Mouse (Mus musculus) gastrocnemius, adult 2 months (tissue): ENCODE measurements around the gene Fam213a. TPM values are rescaled to one million over a fixed set of nuclear protein-coding genes. Genes with fewer than 3 reads are reported as not detected.
"Not testable (repeated sequence)": the region's sequence is repeated elsewhere in the genome, so short reads cannot be mapped to it uniquely, and the experiment has no call there.

Source experiments
- DNase-seq: peaks from one replicate; pipeline ENCODE4 v3.0.0; 2022
- H3K27ac ChIP-seq: fragments of 200-600 bp; 2 replicates; pipeline ENCODE4 v1.8.1; 2022; ENCODE audit warnings: mild to moderate bottlenecking
- H3K4me3 ChIP-seq: fragments of 200-600 bp; 2 replicates; pipeline ENCODE4 v1.8.1; 2022; ENCODE audit warnings: mild to moderate bottlenecking, moderate library complexity
- CTCF ChIP-seq: fragments of 200-600 bp; IDR thresholded peaks from 2 replicates; pipeline ENCODE4 v1.8.1; 2022; ENCODE audit warnings: antibody characterized with exemption, mild to moderate bottlenecking, moderate library complexity
- intact Hi-C: fragments of 180-260 bp; cut with DNase I; formaldehyde crosslinking; loops from one replicate; pipeline ENCODE4 v1.15.1; 2025
- long read RNA-seq, 2 experiments: library from polyadenylated mRNA; stranded (forward); transcript quantifications; one replicate each; pipeline ENCODE4 v2.0.0; 2021
- total RNA-seq, 2 experiments: library from RNA; stranded (reverse); gene quantifications; 2 replicates each; pipeline ENCODE4 v1.2.3; 2021

Gene Fam213a
- total RNA-seq = 10 to 100 TPM; 21.9 to 28.6 TPM
- long read RNA-seq, experiment 1, transcript Fam213a-201 (6 exons, 1,537 nt) = major isoform, 15 of 35 reads
- long read RNA-seq, experiment 1, transcript Fam213a-202 (6 exons, 1,567 nt) = minor isoform, 13 of 35 reads
- long read RNA-seq, experiment 1, partial matches to known transcripts = 0 of 35 reads
- long read RNA-seq, experiment 1, other reads (novel, unspliced or antisense) = 7 of 35 reads
- long read RNA-seq, experiment 2, transcript Fam213a-201 (6 exons, 1,537 nt) = major isoform, 23 of 37 reads
- long read RNA-seq, experiment 2, transcript Fam213a-202 (6 exons, 1,567 nt) = minor isoform, 10 of 37 reads
- long read RNA-seq, experiment 2, partial matches to known transcripts = 0 of 37 reads
- long read RNA-seq, experiment 2, other reads (novel, unspliced or antisense) = 4 of 37 reads

- H3K4me3 ChIP-seq = peak within 1 kb of the TSS; percentile 83
- intact Hi-C loops = no loop called here
- peak within 1 kb of the TSS; percentile 91 for H3K27ac ChIP-seq
- no peak for TF ChIP-seq CTCF
- peak; percentile 93 for DNase-seq
Observed at GRCm38 (mm10) chr14:41013630-41014613, at the start of gene Fam213a. Fam213a (minus strand) TSS chr14:41013788.

DNA sequence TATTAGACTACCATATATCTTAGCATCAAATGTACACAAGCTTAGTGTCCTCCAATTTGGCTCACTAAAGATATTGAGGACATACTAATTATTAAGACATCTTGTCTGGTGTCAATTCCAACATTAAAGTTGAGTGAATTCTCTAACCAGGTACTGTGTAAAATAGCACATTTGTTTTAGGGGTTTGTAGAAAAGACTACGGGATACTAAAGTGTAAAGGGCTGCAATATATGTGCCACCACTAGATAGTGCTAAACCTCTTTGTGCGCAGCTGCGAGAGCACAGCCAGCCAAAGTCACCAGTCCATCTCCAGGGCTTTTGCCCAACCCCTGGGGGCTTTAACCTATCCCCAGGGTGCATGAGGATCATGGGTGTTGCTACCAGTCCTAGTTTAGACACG lies 39.6 kb upstream of the Fam213a start:
- DNase-seq, H3K4me3 ChIP-seq, H3K27ac ChIP-seq, intact Hi-C loops: not testable (repeated sequence)
- peak; percentile 23; the same call in 1 of the 2 replicates for TF ChIP-seq CTCF

- intact Hi-C loops = no loop called here
- no peak overlapping the region for H3K27ac ChIP-seq
- no peak overlapping the region for H3K4me3 ChIP-seq
- DNase-seq = no peak
- no peak; the same call in 1 of the 2 replicates for TF ChIP-seq CTCF
Observed at GRCm38 (mm10) chr14:41052481-41052880, 38.9 kb upstream of the Fam213a start.

GRCm38 (mm10) chr14:41050471-41050870 lies 36.9 kb upstream of the Fam213a start:
- TF ChIP-seq CTCF = no peak
- no peak for DNase-seq
- Histone ChIP-seq H3K27ac (no peak overlapping the region), H3K4me3 (no peak overlapping the region)
- intact Hi-C loops = no loop called here

DNA sequence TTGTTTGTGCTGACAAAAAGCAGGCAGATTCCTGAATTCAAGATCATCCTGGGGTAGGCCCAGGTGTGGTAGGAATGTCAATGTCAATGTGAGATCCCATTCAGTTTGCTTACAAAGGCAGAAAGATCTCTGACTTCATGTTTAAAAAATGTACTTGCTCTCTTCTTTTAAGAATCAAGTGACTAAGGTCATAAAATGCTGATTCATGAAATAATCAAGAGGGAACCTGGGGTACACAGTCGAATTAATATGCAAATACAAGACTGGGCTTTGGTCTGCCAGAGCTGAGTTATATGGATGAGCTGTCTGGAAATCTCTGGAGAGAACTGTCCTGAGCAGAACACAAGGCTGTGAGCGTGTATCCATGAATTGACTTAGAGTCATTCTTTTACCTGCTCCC lies 33.8 kb upstream of the Fam213a start:
- DNase-seq = no peak
- no peak for TF ChIP-seq CTCF
- Histone ChIP-seq H3K4me3 (no peak overlapping the region), H3K27ac (no peak overlapping the region)
- intact Hi-C loops = no loop called here

- Histone ChIP-seq H3K4me3 (no peak overlapping the region), H3K27ac (no peak overlapping the region)
- TF ChIP-seq CTCF = no peak; the same call in none of the 2 replicates
- intact Hi-C loops = loop anchor here (2.0 kb wide), 1 partner anchor 118 kb away; no protein-coding TSS in a partner anchor
- peak; percentile 49 for DNase-seq
Observed at GRCm38 (mm10) chr14:41035146-41035798, 21.7 kb upstream of the Fam213a start.

DNA sequence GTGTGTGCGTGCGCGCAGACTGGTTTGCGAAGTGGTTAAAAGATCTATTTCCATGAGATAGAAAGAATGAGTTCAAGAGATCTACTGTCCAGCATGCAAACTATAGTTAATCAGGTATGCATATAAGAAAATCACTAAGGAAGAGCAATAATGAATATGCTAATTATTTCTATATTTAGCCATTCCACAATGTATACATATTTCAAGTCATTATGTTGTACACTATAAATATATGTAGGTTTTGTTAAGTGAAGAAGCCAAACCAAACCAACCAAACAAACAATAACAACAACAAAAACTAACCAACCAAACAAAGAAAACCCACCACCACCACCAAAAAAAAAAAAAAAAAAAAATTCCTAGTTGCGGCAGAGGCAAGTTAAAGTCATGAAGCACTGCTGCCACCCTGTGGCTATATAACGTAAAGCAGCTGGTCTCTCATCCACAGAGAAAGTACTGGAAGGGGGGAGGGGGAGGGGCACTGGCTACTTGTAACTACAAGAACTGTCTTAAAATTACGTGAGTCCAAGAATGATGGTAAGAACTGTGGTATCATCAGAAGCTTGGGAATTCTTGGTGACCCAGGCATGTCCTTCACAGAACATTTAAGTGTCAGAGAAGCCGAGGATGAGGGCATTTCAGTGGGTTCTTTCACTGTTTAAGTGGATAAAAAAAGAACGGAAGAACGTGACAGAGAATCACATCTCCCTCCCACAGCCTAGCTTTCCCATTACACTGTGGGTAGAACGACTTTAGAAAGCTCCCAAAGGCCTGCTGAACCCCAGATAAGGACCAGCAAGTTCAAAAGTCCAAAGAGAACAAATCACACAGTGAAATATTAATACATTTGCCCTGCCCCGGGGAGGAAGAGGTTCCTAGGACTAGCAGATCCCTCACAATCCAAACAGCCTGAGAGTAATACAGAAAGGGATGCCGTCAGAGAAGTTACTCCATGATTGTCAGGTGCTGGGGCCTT lies 19.8 kb upstream of the Fam213a start:
- Histone ChIP-seq H3K4me3 (no peak overlapping the region), H3K27ac (no peak overlapping the region)
- TF ChIP-seq CTCF = peak; percentile 70
- peak; percentile 74 for DNase-seq
- intact Hi-C loops = loop anchor here (1.0 to 2.0 kb wide), 2 partner anchors 54 to 117 kb away; no protein-coding TSS in a partner anchor

DNA sequence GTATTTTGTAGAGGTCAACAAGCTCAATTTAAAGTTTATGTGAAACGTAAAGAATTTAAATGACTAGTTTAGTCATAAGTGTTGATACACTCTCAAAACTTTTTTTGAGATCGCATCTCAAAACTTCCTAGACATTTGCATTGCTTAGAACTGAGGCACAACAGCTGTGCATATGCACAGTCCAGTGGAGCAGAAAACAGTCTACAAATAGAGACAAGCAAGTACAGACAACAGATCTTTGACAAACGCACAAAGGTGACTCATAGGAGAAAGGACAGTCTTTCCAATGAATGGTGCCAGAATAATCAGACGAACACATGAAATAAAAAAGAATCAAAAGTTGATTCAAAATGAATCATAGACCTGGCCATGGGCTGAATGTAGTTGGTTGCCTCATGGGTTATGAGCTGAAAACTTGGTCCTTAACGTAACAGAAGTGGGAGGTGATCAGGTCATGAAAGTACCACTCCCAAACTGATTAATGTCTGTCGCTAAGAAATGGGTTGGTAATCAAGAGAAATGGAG lies 17.5 kb upstream of the Fam213a start:
- no peak for TF ChIP-seq CTCF
- H3K4me3 ChIP-seq = no peak overlapping the region
- intact Hi-C loops = no loop called here
- H3K27ac ChIP-seq = no peak overlapping the region
- no peak for DNase-seq

- H3K4me3 ChIP-seq = no peak overlapping the region
- TF ChIP-seq CTCF = no peak
- intact Hi-C loops = no loop called here
Observed at GRCm38 (mm10) chr14:41029303-41029702, 15.7 kb upstream of the Fam213a start.

DNA sequence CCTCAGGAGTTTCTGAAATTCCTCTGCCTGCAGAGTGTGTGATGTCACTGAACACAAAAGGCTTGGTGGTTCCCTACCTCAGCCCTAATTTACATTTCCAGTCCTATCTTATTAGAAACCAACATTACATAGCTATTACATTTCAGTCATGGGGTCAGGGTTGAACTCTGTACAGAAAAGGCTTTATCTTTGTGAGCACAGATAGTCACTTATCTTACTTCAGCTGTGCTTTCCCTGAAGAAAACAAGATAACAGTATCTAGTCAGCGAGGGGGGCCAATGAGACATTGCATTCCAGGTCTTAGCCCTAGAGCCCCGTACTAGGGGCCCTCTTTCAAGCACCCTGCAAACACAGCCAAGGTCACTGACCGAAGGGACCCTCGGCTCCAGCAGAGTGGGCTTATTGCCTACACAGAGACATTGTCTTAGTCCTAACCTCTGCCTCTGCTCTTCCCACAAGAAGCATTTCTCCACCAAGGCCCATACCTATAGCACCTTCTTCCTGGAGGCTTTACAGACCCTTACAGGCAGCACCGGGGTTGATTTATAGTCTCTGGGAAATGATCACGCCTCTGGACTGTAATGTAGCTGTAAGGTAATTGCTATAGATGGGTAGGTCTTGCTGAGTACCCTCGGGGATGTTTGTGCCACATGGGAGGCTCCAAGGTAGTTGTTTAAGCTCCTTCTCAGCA lies 12.2 kb upstream of the Fam213a start:
- no peak overlapping the region for H3K4me3 ChIP-seq
- TF ChIP-seq CTCF = no peak
- no peak overlapping the region for H3K27ac ChIP-seq
- no peak for DNase-seq
- intact Hi-C loops = no loop called here

More at GRCm38 (mm10) chr14:41029303-41029702, 15.7 kb upstream of the Fam213a start:
- DNase-seq = no peak
- no peak overlapping the region for H3K27ac ChIP-seq
